Mouse (Mus musculus) heart, embryonic 12.5 days (tissue): ENCODE results near the gene Olfr466. TPM values are rescaled to one million over a fixed set of nuclear protein-coding genes. Genes with fewer than 3 reads are reported as not detected.

Source experiments
- ATAC-seq: fragments of 200-750 bp; cut with Nextera tagmentation; 2 replicates; pipeline ENCODE4 v1.8.0; 2017; ENCODE audit warnings: moderate TSS enrichment, moderate library complexity; ENCODE audit not compliant: insufficient number of reproducible peaks, low FRiP score
- H3K27ac ChIP-seq: fragments of 300-500 bp; sonication (generic); 2 replicates; pipeline ENCODE4 v1.5.1; 2016; ENCODE audit warnings: mild to moderate bottlenecking, moderate library complexity; ENCODE audit not compliant: poor library complexity, severe bottlenecking
- H3K27me3 ChIP-seq: fragments of 300-500 bp; sonication (generic); replicated peaks from 2 replicates; pipeline ENCODE4 v1.6.1; 2016; ENCODE audit warnings: mild to moderate bottlenecking, moderate library complexity
- H3K36me3 ChIP-seq: fragments of 300-500 bp; sonication (generic); 2 replicates; pipeline ENCODE4 v1.6.1; 2016; ENCODE audit warnings: mild to moderate bottlenecking, moderate library complexity
- H3K4me1 ChIP-seq: fragments of 300-500 bp; sonication (generic); replicated peaks from 2 replicates; pipeline ENCODE4 v1.6.1; 2016; ENCODE audit warnings: mild to moderate bottlenecking
- H3K4me2 ChIP-seq: fragments of 300-500 bp; sonication (generic); 2 replicates; pipeline ENCODE4 v1.6.1; 2016; ENCODE audit warnings: mild to moderate bottlenecking, moderate library complexity
- H3K4me3 ChIP-seq: fragments of 300-500 bp; sonication (generic); 2 replicates; pipeline ENCODE4 v1.5.1; 2016; ENCODE audit warnings: mild to moderate bottlenecking
- H3K9ac ChIP-seq: fragments of 300-500 bp; sonication (generic); 2 replicates; pipeline ENCODE4 v1.6.1; 2016; ENCODE audit warnings: mild to moderate bottlenecking, moderate library complexity
- H3K9me3 ChIP-seq: fragments of 300-500 bp; sonication (generic); replicated peaks from 2 replicates; pipeline ENCODE4 v1.6.1; 2016; ENCODE audit warnings: mild to moderate bottlenecking, moderate library complexity
- whole genome bisulfite sequencing: fragments of 180-500 bp; shearing (Covaris S2); methylation state at CpG from one replicate; pipeline ENCODE4 v1.1.7; 2016; 5-methylcytosine and 5-hydroxymethylcytosine counted together
- polyA plus RNA-seq: library from polyadenylated mRNA; unstranded; fragments of >200 nt; fragmentation: Nextera tagmentation; extraction: Ambion mirVana; gene quantifications from 2 replicates; pipeline ENCODE4 v1.2.1, GENCODE M21; 2016

Gene Olfr466
- not detected in 2 replicates for polyA plus RNA-seq

- Histone ChIP-seq H3K9me3 (peaks cover 10% of the 10 kb centered on the region), H3K4me1 (no peaks in the 10 kb centered on the region), H3K27me3 (no peaks in the 10 kb centered on the region), H3K4me2 (no peak within 1 kb of the TSS), H3K36me3 (no peaks in the 10 kb centered on the region), H3K4me3 (no peak within 1 kb of the TSS), H3K9ac (no peak within 1 kb of the TSS), H3K27ac (no peak within 1 kb of the TSS)
- no peak for ATAC-seq
- 54% methylated on average over 1 of the region's 1 CpGs for WGBS
Measured at GRCm38 (mm10) chr13:65149940-65150339, at the start of gene Olfr466. Gene Olfr466 (plus strand): TSS chr13:65150240.

- H3K4me1 ChIP-seq = no peaks in the 10 kb centered on the region
- ATAC-seq = no peak
- no peak overlapping the region for H3K4me2 ChIP-seq
- no peak overlapping the region for H3K27ac ChIP-seq
- 0 out of 2 replicates have a peak, but pooled peaks cover 3% of the 10 kb centered on the region for H3K36me3 ChIP-seq
- no peaks in the 10 kb centered on the region for H3K27me3 ChIP-seq
- H3K9ac ChIP-seq = no peak overlapping the region
- no peak overlapping the region for H3K4me3 ChIP-seq
- H3K9me3 ChIP-seq = peaks cover 5% of the 10 kb centered on the region; the same call in 1 of the 2 replicates
- 89% methylated on average over 9 of the region's 9 CpGs for WGBS
Measured at GRCm38 (mm10) chr13:65100678-65101077, 49.4 kb upstream of the Olfr466 start.

- H3K4me1 ChIP-seq = no peaks in the 10 kb centered on the region
- H3K27ac ChIP-seq = no peak overlapping the region
- H3K27me3 ChIP-seq = no peaks in the 10 kb centered on the region
- peaks cover 9% of the 10 kb centered on the region; the same call in 1 of the 2 replicates for H3K9me3 ChIP-seq
- no peak overlapping the region for H3K9ac ChIP-seq
- 84% methylated on average over 3 of the region's 3 CpGs for WGBS
- H3K4me2 ChIP-seq = no peak overlapping the region
- ATAC-seq = no peak
- H3K36me3 ChIP-seq = no peaks in the 10 kb centered on the region
- H3K4me3 ChIP-seq = no peak overlapping the region
Measured at GRCm38 (mm10) chr13:65101232-65101631, 48.8 kb upstream of the Olfr466 start.

GRCm38 (mm10) chr13:65111961-65112360, 38.1 kb upstream of the Olfr466 start:
- no peak; the same call in 1 of the 2 replicates for ATAC-seq
- Histone ChIP-seq H3K27me3 (no peaks in the 10 kb centered on the region), H3K9me3 (no peaks in the 10 kb centered on the region), H3K36me3 (no peaks in the 10 kb centered on the region), H3K9ac (peak overlapping the region; percentile 88), H3K27ac (peak overlapping the region; percentile 79; the same call in 1 of the 2 replicates), H3K4me2 (peak overlapping the region; percentile 82), H3K4me1 (peaks cover 5% of the 10 kb centered on the region; the same call in 1 of the 2 replicates), H3K4me3 (peak overlapping the region; percentile 86)
- WGBS = 2% methylated on average over 5 of the region's 5 CpGs

- ATAC-seq = peak; percentile 98
Measured at GRCm38 (mm10) chr13:65112459-65113110, 37.5 kb upstream of the Olfr466 start, which contains the start of gene Mfsd14b. Gene Mfsd14b (minus strand): TSS chr13:65112975.

GRCm38 (mm10) chr13:65113239-65113638, 36.8 kb upstream of the Olfr466 start:
- Histone ChIP-seq H3K4me2 (peak overlapping the region; percentile 82), H3K36me3 (no peaks in the 10 kb centered on the region), H3K9ac (no peak overlapping the region; the same call in 1 of the 2 replicates), H3K4me3 (peak overlapping the region; percentile 86), H3K27ac (peak overlapping the region; percentile 79), H3K4me1 (peaks cover 5% of the 10 kb centered on the region; the same call in 1 of the 2 replicates), H3K9me3 (no peaks in the 10 kb centered on the region), H3K27me3 (no peaks in the 10 kb centered on the region)
- WGBS = 66% methylated on average over 3 of the region's 3 CpGs
- ATAC-seq = peak; percentile 44; the same call in 1 of the 2 replicates

More at GRCm38 (mm10) chr13:65112459-65113110, 37.5 kb upstream of the Olfr466 start, which contains the start of gene Mfsd14b:
- Histone ChIP-seq H3K4me1 (peaks cover 5% of the 10 kb centered on the region; the same call in 1 of the 2 replicates), H3K4me3 (peak within 1 kb of the TSS; percentile 86), H3K9me3 (no peaks in the 10 kb centered on the region), H3K27ac (peak within 1 kb of the TSS; percentile 79), H3K9ac (peak within 1 kb of the TSS; percentile 88), H3K27me3 (no peaks in the 10 kb centered on the region), H3K36me3 (no peaks in the 10 kb centered on the region), H3K4me2 (peak within 1 kb of the TSS; percentile 82)
- WGBS = under 1% methylated on average over 60 of the region's 60 CpGs

GRCm38 (mm10) chr13:65120984-65121383, 29.1 kb upstream of the Olfr466 start:
- 52% methylated on average over 3 of the region's 3 CpGs for WGBS
- H3K36me3 ChIP-seq = no peaks in the 10 kb centered on the region
- no peak for ATAC-seq
- H3K4me3 ChIP-seq = no peak overlapping the region
- H3K9me3 ChIP-seq = no peaks in the 10 kb centered on the region
- no peaks in the 10 kb centered on the region for H3K4me1 ChIP-seq
- no peak overlapping the region for H3K9ac ChIP-seq
- no peaks in the 10 kb centered on the region for H3K27me3 ChIP-seq
- H3K27ac ChIP-seq = no peak overlapping the region
- H3K4me2 ChIP-seq = no peak overlapping the region

- no peak overlapping the region for H3K27ac ChIP-seq
- H3K4me2 ChIP-seq = no peak overlapping the region
- no peaks in the 10 kb centered on the region for H3K36me3 ChIP-seq
- H3K9me3 ChIP-seq = no peaks in the 10 kb centered on the region
- H3K4me3 ChIP-seq = no peak overlapping the region
- ATAC-seq = no peak
- no peaks in the 10 kb centered on the region for H3K27me3 ChIP-seq
- no peak overlapping the region for H3K9ac ChIP-seq
- H3K4me1 ChIP-seq = no peaks in the 10 kb centered on the region
- 73% methylated on average over 1 of the region's 1 CpGs for WGBS
Measured at GRCm38 (mm10) chr13:65122111-65122510, 27.9 kb upstream of the Olfr466 start.

- no peak for ATAC-seq
- Histone ChIP-seq H3K4me2 (no peak overlapping the region), H3K4me1 (no peaks in the 10 kb centered on the region), H3K27ac (no peak overlapping the region), H3K4me3 (no peak overlapping the region), H3K9me3 (no peaks in the 10 kb centered on the region; the same call in 1 of the 2 replicates), H3K9ac (no peak overlapping the region), H3K36me3 (no peaks in the 10 kb centered on the region), H3K27me3 (no peaks in the 10 kb centered on the region)
- WGBS = 61% methylated on average over 3 of the region's 3 CpGs
Measured at GRCm38 (mm10) chr13:65127063-65127847, 22.8 kb upstream of the Olfr466 start.

- Histone ChIP-seq H3K4me3 (no peak within 1 kb of the TSS), H3K27me3 (no peaks in the 10 kb centered on the region), H3K4me1 (no peaks in the 10 kb centered on the region), H3K36me3 (no peaks in the 10 kb centered on the region), H3K9me3 (0 out of 2 replicates have a peak, but pooled peaks cover 6% of the 10 kb centered on the region), H3K4me2 (no peak within 1 kb of the TSS), H3K9ac (no peak within 1 kb of the TSS), H3K27ac (no peak within 1 kb of the TSS)
- ATAC-seq = no peak
- WGBS = 67% methylated on average over 4 of the region's 4 CpGs
Measured at GRCm38 (mm10) chr13:65137789-65138188, 12.3 kb upstream of the Olfr466 start, which contains the start of gene Olfr465-ps1. Gene Olfr465-ps1 (plus strand): TSS chr13:65138089.

- Histone ChIP-seq H3K36me3 (no peaks in the 10 kb centered on the region), H3K9ac (no peak overlapping the region), H3K27ac (no peak overlapping the region), H3K9me3 (0 out of 2 replicates have a peak, but pooled peaks cover 4% of the 10 kb centered on the region), H3K27me3 (no peaks in the 10 kb centered on the region), H3K4me1 (0 out of 2 replicates have a peak, but pooled peaks cover 2% of the 10 kb centered on the region), H3K4me3 (no peak overlapping the region), H3K4me2 (no peak overlapping the region)
- ATAC-seq = no peak
- WGBS = 70% methylated on average over 3 of the region's 3 CpGs
Measured at GRCm38 (mm10) chr13:65174102-65174501, 24.1 kb downstream of the Olfr466 start.
